Mouse (Mus musculus) retina, postnatal 1 day (tissue): ENCODE data around the gene R3hdm2.
A peak's percentile ranks its signal among the peaks of the same experiment; 100 is the strongest.

Experiments
- DNase-seq: peaks from one replicate; pipeline ENCODE4 v3.0.0-alpha.2; 2012

Gene R3hdm2

GRCm38 (mm10) chr10:127380251-127380691, at the start of gene R3hdm2:
Gene R3hdm2, plus strand, starts transcription at chr10:127380327.
- peak; percentile 97 for DNase-seq

GRCm38 (mm10) chr10:127332211-127332874, 47.8 kb upstream of the R3hdm2 start:
- peak; percentile 37 for DNase-seq

- DNase-seq: peak; percentile 21
These were observed 47.0 kb upstream of the R3hdm2 start for GRCm38 (mm10) chr10:127333152-127333551.

DNA sequence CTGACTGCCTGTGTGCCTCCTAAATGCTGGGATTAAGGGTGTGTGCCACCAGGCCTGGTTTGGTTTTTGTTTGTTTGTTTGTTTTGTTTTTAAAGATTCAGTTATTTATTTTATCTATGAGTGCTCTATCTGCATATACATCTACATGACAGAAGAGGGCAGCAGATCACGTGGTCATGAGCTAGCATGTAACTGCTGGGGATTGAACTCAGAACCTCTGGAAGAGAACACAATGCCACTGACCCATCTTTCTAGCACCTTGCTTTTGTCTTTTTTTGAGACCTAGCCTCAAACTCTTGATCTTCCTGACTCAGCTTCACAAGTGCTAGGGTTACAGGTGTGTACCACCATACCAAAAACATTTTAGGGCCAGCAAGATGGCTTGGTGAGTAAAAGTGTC, 44.9 kb upstream of the R3hdm2 start:
- no peak for DNase-seq

DNA sequence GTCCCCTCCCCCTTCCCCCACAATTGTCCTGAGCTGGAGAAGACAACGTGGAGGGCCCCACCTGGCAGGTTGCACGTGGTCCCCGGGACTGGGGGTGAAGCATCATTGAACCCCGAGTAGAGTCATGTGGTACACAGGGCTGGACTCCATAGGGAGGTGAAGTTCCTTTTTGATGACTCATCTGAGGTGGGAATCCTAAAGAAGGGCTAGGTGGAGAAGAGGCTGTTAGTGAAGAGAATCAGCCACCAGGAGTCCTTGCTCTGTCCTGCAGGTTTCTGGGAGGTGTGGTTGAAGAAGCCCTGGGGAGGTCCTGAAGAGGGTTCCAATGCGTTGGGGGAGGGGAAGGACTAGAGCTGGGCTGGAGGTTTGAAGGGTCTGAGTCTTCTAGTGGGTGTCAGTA, 43.2 kb upstream of the R3hdm2 start:
- no peak for DNase-seq

- DNase-seq: no peak
These were observed 42.5 kb upstream of the R3hdm2 start for GRCm38 (mm10) chr10:127337536-127338099.

GRCm38 (mm10) chr10:127338930-127339682, 41.0 kb upstream of the R3hdm2 start:
- peak; percentile 95 for DNase-seq

DNA sequence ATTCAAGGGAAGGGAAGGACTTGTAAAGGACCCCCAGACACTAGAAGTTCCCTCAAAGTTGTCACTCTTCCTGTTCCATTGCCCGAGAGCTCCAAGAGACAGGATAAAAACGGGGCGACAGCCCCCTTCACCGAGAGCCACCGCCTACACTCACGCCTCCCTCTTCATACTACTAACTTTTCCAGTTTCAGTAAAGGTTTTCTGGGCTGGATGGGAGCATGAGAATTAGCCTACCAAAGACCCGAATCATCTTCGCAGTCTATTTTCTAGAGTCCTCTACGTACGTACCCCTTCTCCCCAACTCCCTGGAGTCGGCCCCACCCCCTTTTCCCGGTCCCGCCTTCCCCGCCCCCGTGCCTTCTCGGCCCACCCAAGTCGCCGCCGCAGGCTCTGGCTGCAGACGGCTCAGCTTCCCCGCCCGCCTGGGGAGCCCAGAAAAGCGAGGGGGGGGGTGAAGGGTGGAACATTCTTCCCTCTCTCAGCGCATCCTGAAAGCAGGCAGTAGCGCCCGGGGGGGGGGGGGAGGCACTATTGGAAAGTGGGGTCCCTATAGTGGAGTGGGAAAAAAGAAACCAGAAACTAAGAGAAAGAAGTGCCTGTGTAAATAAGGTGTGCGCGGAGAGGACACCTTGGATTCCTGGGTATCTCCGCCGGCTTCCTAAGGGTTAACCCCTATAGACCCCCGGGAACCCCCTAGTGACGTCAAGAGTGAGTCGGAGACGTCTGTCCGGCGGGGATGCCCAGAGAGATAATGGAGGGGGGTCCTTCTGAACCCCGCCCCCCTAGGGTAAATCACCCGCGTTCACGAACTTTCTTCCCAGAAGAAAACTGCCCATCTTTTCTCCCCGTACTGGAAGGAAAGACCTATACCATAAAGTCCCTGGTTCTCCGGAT, 40.2 kb upstream of the R3hdm2 start:
- peak; percentile 89 for DNase-seq

GRCm38 (mm10) chr10:127340577-127341359, 39.4 kb upstream of the R3hdm2 start:
- peak; percentile 92 for DNase-seq

GRCm38 (mm10) chr10:127341360-127341690, 38.8 kb upstream of the R3hdm2 start:
- peak; percentile 65 for DNase-seq

- peak; percentile 94 for DNase-seq
These were observed 38.1 kb upstream of the R3hdm2 start, which contains the start of gene Gli1 for GRCm38 (mm10) chr10:127341891-127342639. Gene Gli1, minus strand, starts transcription at chr10:127341974.

- no peak for DNase-seq
These were observed 37.1 kb upstream of the R3hdm2 start for GRCm38 (mm10) chr10:127343029-127343428.

DNA sequence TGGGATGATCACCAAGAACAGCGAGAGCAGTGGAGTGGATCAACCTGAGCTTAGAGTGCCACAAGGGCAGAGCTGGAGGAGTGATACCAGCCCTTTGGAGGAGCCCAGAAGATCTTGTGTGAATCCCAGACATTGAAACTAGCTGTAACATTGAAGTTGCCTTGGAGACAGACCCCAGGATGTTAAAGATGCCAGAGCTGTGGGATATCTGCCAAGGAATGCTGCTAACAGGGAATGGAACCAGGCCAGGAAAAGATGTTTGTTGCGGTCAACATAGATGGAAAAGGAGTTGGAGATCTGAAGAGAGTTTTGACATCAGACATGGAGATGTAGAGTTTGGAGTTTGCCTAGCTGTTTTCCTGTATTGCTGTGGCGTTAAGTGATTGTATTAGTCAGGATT, 34.0 kb upstream of the R3hdm2 start:
- DNase-seq: no peak

DNA sequence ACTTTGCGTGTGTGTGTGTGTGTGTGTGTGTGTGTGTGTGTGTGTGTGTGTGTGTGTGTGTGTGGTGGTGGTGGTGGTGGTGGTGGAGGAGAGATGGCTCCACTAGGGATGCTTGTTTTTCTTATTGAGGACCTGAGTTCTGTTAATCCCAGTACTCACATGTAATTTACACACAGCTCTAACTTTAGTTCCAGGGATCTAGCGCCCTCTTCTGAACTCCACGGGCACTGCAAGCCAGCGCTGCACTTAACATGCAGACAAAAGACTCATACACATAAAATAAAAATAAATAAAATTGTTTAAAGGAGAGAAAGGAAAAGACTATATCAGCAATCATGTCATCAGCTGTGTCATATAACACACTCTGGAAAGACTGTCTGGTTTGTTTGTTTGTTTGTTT, 31.2 kb upstream of the R3hdm2 start:
- DNase-seq: peak; percentile 34

DNA sequence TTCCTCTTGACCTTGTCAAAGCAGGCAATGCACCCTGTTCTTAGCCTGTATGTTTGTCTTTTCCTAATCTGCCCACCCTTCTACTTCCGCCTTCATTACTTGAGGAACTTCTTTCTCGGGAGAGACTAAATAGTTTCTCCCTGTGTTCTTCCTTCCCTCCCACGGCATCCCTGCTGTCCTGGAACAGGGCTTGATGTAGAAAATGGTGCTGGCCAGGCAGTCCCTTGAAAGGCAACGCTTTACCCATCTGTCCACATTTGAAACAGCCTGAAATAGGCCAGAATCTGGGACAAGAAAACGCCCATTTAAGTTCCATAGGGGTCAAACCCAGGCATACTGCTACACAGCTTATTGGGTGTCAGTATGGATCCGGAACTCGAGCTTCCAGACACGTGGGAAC, 30.3 kb upstream of the R3hdm2 start:
- no peak for DNase-seq

GRCm38 (mm10) chr10:127350594-127351284, 29.4 kb upstream of the R3hdm2 start:
- peak; percentile 78 for DNase-seq

- no peak for DNase-seq
These were observed 28.9 kb upstream of the R3hdm2 start for GRCm38 (mm10) chr10:127351285-127351595.

- DNase-seq: no peak
These were observed 28.4 kb upstream of the R3hdm2 start for GRCm38 (mm10) chr10:127351719-127352118.

- no peak for DNase-seq
These were observed 27.9 kb upstream of the R3hdm2 start for GRCm38 (mm10) chr10:127352187-127352586.

GRCm38 (mm10) chr10:127352766-127353165, 27.4 kb upstream of the R3hdm2 start:
- no peak for DNase-seq
